Mouse (Mus musculus): ENCODE measurements at regions not wholly inside any gene's neighbourhood (a gene's known extent, or its start where the extent isn't known, plus 50 kb on each side); places are given as distances from the start of the nearest gene placed in this dataset.

GRCm38 (mm10) chr5:58941436-58941835, 1223.7 kb downstream of the Pcdh7 start:
- Histone ChIP-seq H3K36me3 (ENCODE audit: control insufficient read depth, insufficient read depth, low read length, poor library complexity, severe bottlenecking) (no peaks in the 10 kb centered on the region), H3K4me1 (ENCODE audit: control insufficient read depth in 2 of 2, insufficient read depth in 2 of 2, low read length in 2 of 2, poor library complexity in 1 of 2) (no peaks in the 10 kb centered on the region)
- TF ChIP-seq ZC3H11A (IDR thresholded peaks at IDR 0.05; ENCODE audit: borderline replicate concordance, low read depth, low read length), result no peak
- no peak for TF ChIP-seq HCFC1 (IDR thresholded peaks at IDR 0.05; ENCODE audit: borderline replicate concordance, insufficient read depth, low read length)
- no peak for TF ChIP-seq MAFK (IDR thresholded peaks at IDR 0.05; ENCODE audit: insufficient read depth, low read depth, low read length)
- no peak for TF ChIP-seq ZNF384 (IDR thresholded peaks at IDR 0.05; ENCODE audit: low read depth, low read length)
- no peak for TF ChIP-seq CHD2 (IDR thresholded peaks at IDR 0.05; ENCODE audit: low read depth, low read length)

GRCm38 (mm10) chr5:58975268-58975667, 1257.5 kb downstream of the Pcdh7 start:
- DNase-seq (ENCODE audit: low read depth, low spot score), result no peak
- H3K9me3 ChIP-seq (ENCODE audit: control insufficient read depth, insufficient read depth, low read depth, low read length), result no peaks in the 10 kb centered on the region
- TF ChIP-seq ZNF384 (IDR thresholded peaks at IDR 0.05; ENCODE audit: low read depth, low read length), result no peak
- no peak for TF ChIP-seq CHD2 (IDR thresholded peaks at IDR 0.05; ENCODE audit: low read depth, low read length)
- H3K9ac ChIP-seq (ENCODE audit: insufficient read depth, low read depth, low read length, poor library complexity, severe bottlenecking), result no peak overlapping the region
- in situ Hi-C loops (cut with MboI; ENCODE audit: low sequenced_read_pairs in 2 of 2, unreplicated experiment in 2 of 2), result no loop called here
- no peak overlapping the region for H3K27ac ChIP-seq (ENCODE audit: insufficient read depth, low read depth, low read length, poor library complexity, severe bottlenecking)
- H3K4me1 ChIP-seq (ENCODE audit: control insufficient read depth in 2 of 2, insufficient read depth in 2 of 2, low read length in 2 of 2, poor library complexity in 1 of 2), result no peaks in the 10 kb centered on the region
- no peaks in the 10 kb centered on the region for H3K36me3 ChIP-seq (ENCODE audit: control insufficient read depth, insufficient read depth, low read length, poor library complexity, severe bottlenecking)
- H3K4me3 ChIP-seq (ENCODE audit: insufficient read depth in 1 of 2, low read depth in 1 of 2, low read length in 2 of 2, poor library complexity in 1 of 2, severe bottlenecking in 1 of 2), result no peak overlapping the region

More at GRCm38 (mm10) chr5:58941436-58941835, 1223.7 kb downstream of the Pcdh7 start:
- H3K9ac ChIP-seq (ENCODE audit: insufficient read depth, low read depth, low read length, poor library complexity, severe bottlenecking), result no peak overlapping the region
- H3K9me3 ChIP-seq (ENCODE audit: control insufficient read depth, insufficient read depth, low read depth, low read length), result no peaks in the 10 kb centered on the region
- no peak overlapping the region for H3K27ac ChIP-seq (ENCODE audit: insufficient read depth, low read depth, low read length, poor library complexity, severe bottlenecking)
- no peak overlapping the region for H3K4me3 ChIP-seq (ENCODE audit: insufficient read depth in 1 of 2, low read depth in 1 of 2, low read length in 2 of 2, poor library complexity in 1 of 2, severe bottlenecking in 1 of 2)
- in situ Hi-C loops (cut with MboI; ENCODE audit: low sequenced_read_pairs in 2 of 2, unreplicated experiment in 2 of 2), result no loop called here
- no peak for DNase-seq (ENCODE audit: low read depth, low spot score)

- no peak for DNase-seq (ENCODE audit: low read depth, low spot score)
- TF ChIP-seq ZC3H11A (IDR thresholded peaks at IDR 0.05; ENCODE audit: borderline replicate concordance, low read depth, low read length), result no peak
- TF ChIP-seq CHD2 (IDR thresholded peaks at IDR 0.05; ENCODE audit: low read depth, low read length), result no peak
- no peak for TF ChIP-seq ZNF384 (IDR thresholded peaks at IDR 0.05; ENCODE audit: low read depth, low read length)
- TF ChIP-seq MAFK (IDR thresholded peaks at IDR 0.05; ENCODE audit: insufficient read depth, low read depth, low read length), result no peak
- no peak for TF ChIP-seq HCFC1 (IDR thresholded peaks at IDR 0.05; ENCODE audit: borderline replicate concordance, insufficient read depth, low read length)
- no peaks in the 10 kb centered on the region for H3K9me3 ChIP-seq (ENCODE audit: control insufficient read depth, insufficient read depth, low read depth, low read length)
- H3K36me3 ChIP-seq (ENCODE audit: control insufficient read depth, insufficient read depth, low read length, poor library complexity, severe bottlenecking), result no peaks in the 10 kb centered on the region
- H3K9ac ChIP-seq (ENCODE audit: insufficient read depth, low read depth, low read length, poor library complexity, severe bottlenecking), result no peak overlapping the region
- H3K4me1 ChIP-seq (ENCODE audit: control insufficient read depth in 2 of 2, insufficient read depth in 2 of 2, low read length in 2 of 2, poor library complexity in 1 of 2), result no peaks in the 10 kb centered on the region
- H3K27ac ChIP-seq (ENCODE audit: insufficient read depth, low read depth, low read length, poor library complexity, severe bottlenecking), result no peak overlapping the region
- in situ Hi-C loops (cut with MboI; ENCODE audit: low sequenced_read_pairs in 2 of 2, unreplicated experiment in 2 of 2), result no loop called here
- no peak overlapping the region for H3K4me3 ChIP-seq (ENCODE audit: insufficient read depth in 1 of 2, low read depth in 1 of 2, low read length in 2 of 2, poor library complexity in 1 of 2, severe bottlenecking in 1 of 2)
Measured at GRCm38 (mm10) chr5:58987754-58988153, 1270.0 kb downstream of the Pcdh7 start.

All from ES-E14 (cell line).